Mouse (Mus musculus): Measurements from ENCODE around the gene Dtwd1.
"Not testable (repeated sequence)": the region's sequence is repeated elsewhere in the genome, so short reads cannot be mapped to it uniquely, and the experiment has no call there.

Dtwd1 gene

GRCm38 (mm10) chr2:126151855-126152571 is at the start of gene Dtwd1, which contains the start of gene Fam227b:
TSS of gene Dtwd1 (plus strand) at chr2:126152141.
TSS of gene Fam227b (minus strand) at chr2:126152004.
- DNase-seq: peak; percentile 96 to 97

GRCm38 (mm10) chr2:126147723-126148122 is 4.2 kb upstream of the Dtwd1 start:
- DNase-seq: no peak

- no peak for DNase-seq
These were observed 13.5 kb downstream of the Dtwd1 start for GRCm38 (mm10) chr2:126165277-126166018.

GRCm38 (mm10) chr2:126166335-126166734 is 14.4 kb downstream of the Dtwd1 start:
- DNase-seq: no peak

- no peak for DNase-seq
These were observed 15.1 kb downstream of the Dtwd1 start for GRCm38 (mm10) chr2:126166848-126167617.

GRCm38 (mm10) chr2:126171427-126171826 is 19.5 kb downstream of the Dtwd1 start:
- DNase-seq: no peak

GRCm38 (mm10) chr2:126191306-126191705 is 39.4 kb downstream of the Dtwd1 start:
- DNase-seq: no peak

GRCm38 (mm10) chr2:126192129-126192528 is 40.2 kb downstream of the Dtwd1 start:
- DNase-seq: no peak

GRCm38 (mm10) chr2:126195631-126196356 is 43.9 kb downstream of the Dtwd1 start:
- no peak for DNase-seq

GRCm38 (mm10) chr2:126198971-126199370 is 47.0 kb downstream of the Dtwd1 start:
- DNase-seq: no peak

- DNase-seq: no peak
These were observed 59.2 kb downstream of the Dtwd1 start for GRCm38 (mm10) chr2:126211011-126211680.

GRCm38 (mm10) chr2:126214800-126215199 is 62.9 kb downstream of the Dtwd1 start, which contains the start of gene Gm17555:
TSS of gene Gm17555 (plus strand) at chr2:126215100.
- DNase-seq: not testable (repeated sequence)
